Mouse (Mus musculus): ENCODE data around the gene Pptc7.

Pptc7 gene

GRCm38 (mm10) chr5:122284183-122285028 is at the start of gene Pptc7:
Pptc7 (plus strand) TSS chr5:122284365.
- peak; percentile 85 for DNase-seq

- DNase-seq, result no peak
Measured at GRCm38 (mm10) chr5:122235196-122235836, 48.8 kb upstream of the Pptc7 start.

DNA sequence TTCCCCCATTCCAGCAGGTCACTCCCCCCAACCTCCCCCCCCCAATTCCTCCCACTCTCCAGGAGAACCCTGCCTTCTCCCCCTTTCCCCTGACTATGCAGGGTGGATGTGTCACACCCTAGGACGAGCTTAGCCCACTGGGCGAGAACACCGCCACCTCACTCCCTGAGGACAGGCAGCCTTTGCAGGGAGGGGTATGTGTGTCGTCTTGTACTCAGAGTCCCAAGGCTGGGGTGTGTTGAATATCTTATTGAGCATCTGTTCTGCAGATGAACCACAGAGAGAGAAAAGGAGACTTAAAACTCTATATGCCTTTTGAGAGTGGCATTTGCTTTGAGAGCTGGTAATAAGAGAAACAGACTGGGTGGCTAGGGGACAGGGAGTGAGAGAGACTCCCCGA is 47.0 kb upstream of the Pptc7 start:
- no peak for DNase-seq

DNA sequence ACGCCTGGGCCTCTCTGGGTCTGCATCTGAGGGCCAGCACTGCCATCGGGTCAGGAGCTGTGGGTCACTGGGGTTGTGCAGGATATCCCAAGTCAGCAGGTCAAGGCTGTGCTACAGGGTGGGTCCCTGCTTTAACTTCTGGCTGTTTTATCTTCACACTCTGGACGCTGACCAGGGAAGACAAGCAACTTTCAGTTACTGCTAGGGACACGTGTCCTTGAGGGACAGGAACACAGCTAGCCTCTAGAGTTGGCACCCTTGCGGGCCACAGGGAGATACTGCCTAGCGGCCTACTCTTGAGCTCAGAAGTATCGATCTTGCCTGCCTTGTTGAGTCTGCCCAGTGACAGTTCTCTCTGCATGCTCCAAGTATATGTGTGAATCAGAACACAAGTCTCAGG is 44.5 kb upstream of the Pptc7 start:
- no peak for DNase-seq

- no peak for DNase-seq
Measured at GRCm38 (mm10) chr5:122240521-122240920, 43.6 kb upstream of the Pptc7 start.

DNA sequence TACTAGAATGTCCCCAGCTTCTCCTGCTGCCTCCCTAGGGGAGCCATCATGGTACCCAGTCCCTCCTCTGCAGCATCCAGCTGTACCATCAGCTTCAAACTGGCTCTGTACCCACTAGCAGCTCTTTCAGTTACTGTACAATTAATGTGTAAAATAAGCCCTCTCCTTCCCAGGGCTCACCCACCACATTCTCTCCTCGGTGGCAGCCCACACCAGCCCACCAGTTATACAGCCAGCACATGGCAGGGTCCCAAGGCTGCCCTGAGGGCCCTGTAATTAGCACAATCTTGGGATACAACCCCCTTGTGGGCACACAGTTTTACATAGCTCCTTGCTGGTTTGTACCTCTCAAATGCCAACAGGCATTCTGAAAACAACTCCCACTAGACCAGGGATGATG is 43.2 kb upstream of the Pptc7 start:
- DNase-seq, result no peak

GRCm38 (mm10) chr5:122242521-122243123 is 41.5 kb upstream of the Pptc7 start:
- no peak for DNase-seq

- no peak for DNase-seq
Measured at GRCm38 (mm10) chr5:122243781-122244523, 40.2 kb upstream of the Pptc7 start.

DNA sequence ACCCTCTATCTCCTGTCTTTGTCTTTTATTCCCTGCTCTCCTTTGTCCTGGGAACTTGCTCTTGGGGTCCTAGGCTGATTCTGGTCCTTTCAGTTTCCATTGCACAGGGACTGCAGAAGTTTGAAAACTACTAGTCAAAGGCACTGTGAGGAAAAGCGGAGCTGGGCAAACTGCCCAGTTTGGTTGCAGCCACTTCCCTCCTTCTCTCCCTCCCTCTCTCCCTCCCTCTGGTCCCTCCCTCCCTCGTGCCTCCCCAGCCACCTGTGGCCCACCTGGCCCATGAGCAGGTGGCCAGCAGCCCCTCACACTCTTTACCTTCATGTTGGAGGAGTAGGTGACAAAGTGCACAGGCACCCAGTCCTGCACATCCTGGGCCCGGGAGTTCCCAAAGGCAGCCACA is 39.0 kb upstream of the Pptc7 start:
- no peak for DNase-seq

- DNase-seq, result no peak
Measured at GRCm38 (mm10) chr5:122246547-122247167, 37.5 kb upstream of the Pptc7 start.

GRCm38 (mm10) chr5:122247529-122247928 is 36.6 kb upstream of the Pptc7 start:
- no peak for DNase-seq

DNA sequence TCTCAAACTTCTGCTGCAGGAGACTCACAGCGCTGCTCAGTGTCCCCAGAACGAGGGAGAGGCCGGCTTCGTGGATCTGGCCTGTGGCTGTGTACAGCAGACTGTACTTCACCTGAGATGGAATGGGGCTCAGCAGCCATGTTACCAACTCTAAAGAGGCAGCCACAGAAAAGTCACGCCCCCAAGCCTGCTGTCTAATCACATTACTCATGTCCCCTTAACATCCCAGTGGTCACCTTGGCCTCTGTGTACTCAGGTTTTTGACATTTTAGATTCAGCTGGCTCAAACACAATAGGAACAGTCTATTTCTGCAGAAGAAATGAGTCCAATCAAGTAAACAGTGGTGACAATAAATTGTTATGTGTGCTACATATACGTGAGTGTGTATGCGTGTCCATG is 36.2 kb upstream of the Pptc7 start:
- no peak for DNase-seq

GRCm38 (mm10) chr5:122249281-122249680 is 34.9 kb upstream of the Pptc7 start:
- DNase-seq, result peak; percentile 44

GRCm38 (mm10) chr5:122251895-122252606 is 32.1 kb upstream of the Pptc7 start:
- DNase-seq, result no peak

DNA sequence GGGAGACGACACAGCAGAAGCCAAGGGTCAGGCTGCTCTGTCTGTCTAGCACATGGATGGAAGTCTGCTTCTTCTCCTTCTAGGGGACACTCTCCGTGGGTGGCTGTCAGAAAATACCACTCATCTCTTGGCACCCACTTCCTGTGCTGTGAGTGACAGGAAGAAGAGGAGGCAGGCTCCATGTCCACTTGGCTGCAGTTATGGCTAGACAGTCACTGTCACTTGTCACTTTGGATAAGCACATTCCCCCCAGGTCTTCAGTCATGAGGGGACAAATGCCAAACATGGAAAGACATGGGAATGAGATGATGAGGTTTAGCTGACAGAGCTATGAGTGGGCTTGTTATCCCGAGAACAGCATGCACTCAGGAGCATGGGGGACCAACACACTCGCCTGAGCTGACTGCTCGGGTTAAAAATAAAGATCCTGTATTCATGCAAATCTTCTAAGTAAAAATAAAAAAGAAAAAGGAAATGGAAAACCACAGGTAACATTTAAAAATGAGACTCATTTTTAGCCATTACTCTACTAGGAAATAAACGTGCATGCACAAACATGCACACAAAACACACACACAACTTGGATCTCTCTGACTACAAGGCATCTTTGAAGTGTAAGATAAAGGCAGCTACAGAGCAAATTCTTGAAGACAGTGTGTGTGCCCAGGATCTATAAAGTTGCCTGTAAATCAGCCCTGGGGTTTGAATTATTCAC is 26.0 kb upstream of the Pptc7 start:
- DNase-seq, result no peak

- DNase-seq, result no peak
Measured at GRCm38 (mm10) chr5:122262104-122262503, 22.1 kb upstream of the Pptc7 start.

- peak; percentile 83 for DNase-seq
Measured at GRCm38 (mm10) chr5:122263933-122264905, 19.9 kb upstream of the Pptc7 start, which contains the start of gene Tctn1. Tctn1 (minus strand) TSS chr5:122264460.

GRCm38 (mm10) chr5:122265187-122265586 is 19.0 kb upstream of the Pptc7 start:
- DNase-seq, result no peak

GRCm38 (mm10) chr5:122265942-122266341 is 18.2 kb upstream of the Pptc7 start:
- no peak for DNase-seq

DNA sequence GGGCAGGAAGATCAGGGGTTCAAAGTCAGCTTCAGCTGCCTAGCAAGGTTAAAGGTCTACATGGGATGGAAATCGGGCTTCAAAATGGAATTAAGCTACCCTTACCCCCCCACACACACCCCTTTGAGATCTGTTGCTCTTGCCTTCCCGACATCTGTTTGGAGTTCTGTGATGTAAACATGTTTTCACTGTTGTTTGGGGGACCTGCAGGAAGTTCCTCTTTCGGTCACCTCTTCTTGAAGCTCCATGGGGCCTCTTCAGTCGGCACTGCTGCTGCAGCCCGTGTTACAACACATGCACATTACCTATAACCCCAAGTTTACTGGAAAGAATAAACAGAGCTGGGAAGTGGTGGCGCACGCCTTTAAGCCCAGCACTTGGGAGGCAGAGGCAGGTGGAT is 17.0 kb upstream of the Pptc7 start:
- DNase-seq, result no peak

All from cerebellum, adult 8-10 months (tissue).